Mouse (Mus musculus) CH12.LX (cell line): ENCODE results near the gene Gm20388.

Source experiments
- BHLHE40 ChIP-seq: IDR thresholded peaks from 2 replicates; pipeline ENCODE4 v1.6.1; 2011; ENCODE audit warnings: mild to moderate bottlenecking, low read depth, low read length, improper control_type of control experiment
- CTCF ChIP-seq, 2 experiments: IDR thresholded peaks in 1 of 2; conservative IDR thresholded peaks in 1 of 2; 2 replicates each; pipeline ENCODE4 v1.5.1; 2011 to 2012; ENCODE audit warnings: low read depth in 2 of 2, low read length in 2 of 2, improper control_type of control experiment in 1 of 2, inconsistent platforms in 1 of 2, mild to moderate bottlenecking in 1 of 2, moderate library complexity in 1 of 2
- IRF4 ChIP-seq: IDR thresholded peaks from 2 replicates; pipeline ENCODE4 v1.6.1; 2014; ENCODE audit warnings: low read depth, mild to moderate bottlenecking, inconsistent platforms, low read length, improper control_type of control experiment
- MEF2A ChIP-seq: IDR thresholded peaks from 2 replicates; pipeline ENCODE4 v1.6.1; 2014; ENCODE audit warnings: low read depth, mild to moderate bottlenecking, inconsistent platforms, low read length, improper control_type of control experiment, borderline replicate concordance
- NELFE ChIP-seq: IDR thresholded peaks from 2 replicates; pipeline ENCODE4 v1.6.1; 2011; ENCODE audit warnings: low read depth, low read length, improper control_type of control experiment
- NRF1 ChIP-seq: IDR thresholded peaks from 2 replicates; pipeline ENCODE4 v1.6.1; 2014; ENCODE audit warnings: low read depth, mild to moderate bottlenecking, inconsistent platforms, low read length, improper control_type of control experiment, moderate library complexity
- SIN3A ChIP-seq: IDR thresholded peaks from 2 replicates; pipeline ENCODE4 v1.6.1; 2012; ENCODE audit warnings: low read length, improper control_type of control experiment, inconsistent platforms
- TCF12 ChIP-seq: IDR thresholded peaks from 2 replicates; pipeline ENCODE4 v1.6.1; 2014; ENCODE audit warnings: low read depth, mild to moderate bottlenecking, inconsistent platforms, low read length, improper control_type of control experiment
- USF1 ChIP-seq: IDR thresholded peaks from 2 replicates; pipeline ENCODE4 v1.6.1; 2014; ENCODE audit warnings: low read depth, mild to moderate bottlenecking, inconsistent platforms, low read length, improper control_type of control experiment
- ZNF384 ChIP-seq: IDR thresholded peaks from 2 replicates; pipeline ENCODE4 v1.6.1; 2012; ENCODE audit warnings: low read depth, low read length, improper control_type of control experiment, inconsistent platforms

DNA sequence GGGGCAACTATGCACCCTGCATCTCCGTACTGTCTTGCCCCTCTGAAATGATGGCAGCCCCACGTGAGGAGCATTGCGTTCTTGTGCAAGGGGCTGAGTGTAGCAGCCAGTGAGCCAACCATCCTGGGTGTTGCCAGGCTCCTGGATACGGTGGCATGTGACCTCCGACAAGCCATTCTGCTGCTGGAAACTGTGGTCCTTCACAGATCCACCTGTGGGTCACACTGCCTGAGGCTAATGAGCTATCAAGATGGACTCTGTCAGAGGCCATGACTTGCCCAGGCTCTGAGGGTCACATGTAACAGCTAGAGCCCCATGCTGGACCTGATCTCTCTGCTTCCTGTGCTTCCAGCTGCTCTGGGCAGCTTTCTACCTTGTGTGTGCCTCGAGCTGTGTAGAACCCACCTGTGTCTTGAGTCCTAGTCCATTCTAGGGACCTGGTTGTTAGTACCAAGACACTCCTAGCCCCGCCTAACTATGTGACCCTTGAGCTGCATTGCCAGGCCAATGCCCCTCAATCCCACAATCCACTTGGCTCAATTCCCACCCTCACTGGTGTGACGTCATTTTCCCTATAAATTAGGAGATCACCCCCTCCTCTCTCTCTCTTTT, 3506.4 kb downstream of the Gm20388 start:
- no peak for TF ChIP-seq CTCF (conservative IDR thresholded peaks at IDR 0.05 in 1 of 2, IDR thresholded peaks at IDR 0.05 in 1 of 2; ENCODE audit: low read depth in 2 of 2, low read length in 2 of 2)
- no peak for TF ChIP-seq MEF2A
- TF ChIP-seq USF1, result no peak
- no peak for TF ChIP-seq ZNF384
- no peak for TF ChIP-seq NELFE
- no peak for TF ChIP-seq NRF1
- TF ChIP-seq BHLHE40, result no peak
- TF ChIP-seq TCF12, result no peak
- no peak for TF ChIP-seq IRF4
- no peak for TF ChIP-seq SIN3A
